Mouse (Mus musculus): ENCODE data around the gene Wfdc21. TPM values are rescaled to one million over a fixed set of nuclear protein-coding genes. Genes with fewer than 3 reads are reported as not detected.

Gene Wfdc21
- total and polyA plus RNA-seq, 3 experiments = not detected

GRCm38 (mm10) chr11:83746152-83746551 is 588 bp upstream of the Wfdc21 start:
- Histone ChIP-seq H3K4me3 (ENCODE audit: control insufficient read depth in 1 of 2, insufficient read depth in 1 of 2, low read depth in 2 of 2, low read length in 2 of 2) (no peak overlapping the region), H3K9me3 (replicated peaks; ENCODE audit: insufficient read depth, low read length) (no peaks in the 10 kb centered on the region), H3K27me3 (ENCODE audit: control insufficient read depth in 1 of 2, insufficient read depth in 2 of 2, low read length in 2 of 2) (peaks cover 32 to 50% of the 10 kb centered on the region in 2 experiments), H3K4me1 (ENCODE audit: control insufficient read depth in 1 of 2, insufficient read depth in 2 of 2, low read length in 2 of 2) (no peaks in the 10 kb centered on the region), H3K79me2 (ENCODE audit: control insufficient read depth, insufficient read depth, low read length, poor library complexity) (no peaks in the 10 kb centered on the region), H3K9ac (ENCODE audit: control insufficient read depth, low read depth, low read length, poor library complexity, severe bottlenecking) (no peak overlapping the region), H3K27ac (ENCODE audit: control insufficient read depth, low read depth, low read length) (no peak overlapping the region), H3K36me3 (ENCODE audit: control insufficient read depth in 1 of 2, insufficient read depth in 2 of 2, low read length in 2 of 2) (no peaks in the 10 kb centered on the region)
- TF ChIP-seq KAT2A (conservative IDR thresholded peaks at IDR 0.05; ENCODE audit: low read depth, low read length) = no peak
- TF ChIP-seq POLR2A (IDR thresholded peaks at IDR 0.05; ENCODE audit: control insufficient read depth in 1 of 2, insufficient read depth in 1 of 2, low read depth in 1 of 2, low read length in 2 of 2, poor library complexity in 1 of 2) = no peak
- TF ChIP-seq RAD21 (IDR thresholded peaks at IDR 0.05; ENCODE audit: low read depth, low read length) = no peak
- TF ChIP-seq RCOR1 (IDR thresholded peaks at IDR 0.05; ENCODE audit: low read depth, low read length) = no peak
- no peak for TF ChIP-seq MXI1 (IDR thresholded peaks at IDR 0.05; ENCODE audit: low read depth, low read length)
- no peak for TF ChIP-seq ZC3H11A (IDR thresholded peaks at IDR 0.05; ENCODE audit: low read depth, low read length)
- no peak for TF ChIP-seq POLR2AphosphoS5 (IDR thresholded peaks at IDR 0.05; ENCODE audit: borderline replicate concordance, low read depth, low read length)
- TF ChIP-seq ELF1 (IDR thresholded peaks at IDR 0.05; ENCODE audit: low read depth, low read length) = no peak
- no peak for TF ChIP-seq ZNF384 (IDR thresholded peaks at IDR 0.05; ENCODE audit: low read depth, low read length)
- no peak for TF ChIP-seq POLR2AphosphoS2 (IDR thresholded peaks at IDR 0.05; ENCODE audit: low read length)
- TF ChIP-seq CHD2 (IDR thresholded peaks at IDR 0.05; ENCODE audit: low read length) = no peak
- no peak for TF ChIP-seq ZKSCAN1 (IDR thresholded peaks at IDR 0.05; ENCODE audit: low read depth, low read length)
- TF ChIP-seq MEF2A (IDR thresholded peaks at IDR 0.05; ENCODE audit: extremely low read depth, insufficient replicate concordance, low read depth, low read length, poor library complexity, severe bottlenecking) = no peak
- no peak for TF ChIP-seq USF2 (IDR thresholded peaks at IDR 0.05; ENCODE audit: borderline replicate concordance in 1 of 2, insufficient read depth in 1 of 2, low read depth in 1 of 2, low read length in 2 of 2)
- DNase-seq (ENCODE audit: low read depth, low spot score) = no peak

DNA sequence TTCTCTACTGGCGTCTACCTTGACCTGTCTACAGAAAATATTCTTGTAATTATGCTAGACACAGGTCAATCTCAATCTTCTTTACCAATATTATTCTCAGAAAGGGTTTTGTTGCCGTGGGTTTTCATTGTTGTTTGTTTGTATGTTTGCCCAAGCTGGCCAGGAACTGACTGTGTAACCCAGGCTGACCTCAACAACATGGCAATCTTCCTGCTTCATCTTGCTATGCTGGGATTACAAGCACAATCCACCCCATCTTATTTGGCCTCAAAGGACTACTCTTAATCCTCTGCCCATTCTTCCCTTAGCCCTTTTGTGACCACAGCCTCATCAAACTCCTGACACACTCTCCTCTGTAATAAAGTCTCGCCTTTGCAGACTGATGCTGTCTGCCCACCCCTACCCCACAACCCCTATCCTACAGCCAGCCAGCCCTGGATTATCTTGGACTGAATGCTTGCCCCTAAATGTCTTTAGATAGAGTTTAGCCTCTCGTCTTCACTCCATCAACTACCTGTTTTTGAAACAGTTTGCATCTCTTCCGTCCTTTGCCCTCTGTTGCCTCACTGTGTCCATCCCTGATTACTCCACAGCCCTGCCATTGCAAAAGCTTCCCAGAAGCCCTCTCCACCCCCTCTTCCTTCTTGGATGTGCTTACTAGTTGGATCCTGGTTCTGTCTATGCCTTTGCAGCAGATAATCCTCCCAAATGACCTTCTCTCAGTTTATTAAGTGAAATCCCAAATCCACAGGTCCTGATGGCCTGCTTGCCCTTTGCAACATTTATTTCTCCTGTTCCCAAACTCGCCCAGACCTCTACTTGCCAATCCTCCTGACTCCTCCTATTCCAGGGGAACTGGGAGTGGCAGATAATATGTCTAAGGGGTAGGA is 881 bp downstream of the Wfdc21 start:
- H3K27me3 ChIP-seq (ENCODE audit: control insufficient read depth in 1 of 2, insufficient read depth in 2 of 2, low read length in 2 of 2) = peaks cover 28 to 50% of the 10 kb centered on the region in 2 experiments
- 0 out of 4 replicates have a peak, but pooled peaks cover 0 to 1% of the 10 kb centered on the region in 2 experiments for H3K4me1 ChIP-seq (ENCODE audit: control insufficient read depth in 1 of 2, insufficient read depth in 2 of 2, low read length in 2 of 2)
- no peaks in the 10 kb centered on the region for H3K79me2 ChIP-seq (ENCODE audit: control insufficient read depth, insufficient read depth, low read length, poor library complexity)
- H3K27ac ChIP-seq (ENCODE audit: control insufficient read depth, low read depth, low read length) = no peak overlapping the region
- no peaks in the 10 kb centered on the region for H3K9me3 ChIP-seq (replicated peaks; ENCODE audit: insufficient read depth, low read length)
- DNase-seq (ENCODE audit: low read depth, low spot score) = no peak
- no peak for TF ChIP-seq TBP (IDR thresholded peaks at IDR 0.05; ENCODE audit: low read depth, low read length)
- TF ChIP-seq ELF1 (IDR thresholded peaks at IDR 0.05; ENCODE audit: low read depth, low read length) = no peak
- no peak for TF ChIP-seq MYC (IDR thresholded peaks at IDR 0.05; ENCODE audit: low read depth, low read length)
- TF ChIP-seq EP300 (IDR thresholded peaks at IDR 0.05; ENCODE audit: low read depth in 1 of 2, low read length in 2 of 2) = no peak
- TF ChIP-seq KAT2A (conservative IDR thresholded peaks at IDR 0.05; ENCODE audit: low read depth, low read length) = no peak
- no peak for TF ChIP-seq TCF12 (IDR thresholded peaks at IDR 0.05; ENCODE audit: low read depth, low read length)
- TF ChIP-seq HCFC1 (IDR thresholded peaks at IDR 0.05; ENCODE audit: low read depth, low read length) = no peak
- no peak for TF ChIP-seq BHLHE40 (IDR thresholded peaks at IDR 0.05; ENCODE audit: borderline replicate concordance, low read depth, low read length)
- TF ChIP-seq MAX (IDR thresholded peaks at IDR 0.05; ENCODE audit: low read length) = no peak
- no peak for TF ChIP-seq E2F4 (IDR thresholded peaks at IDR 0.05; ENCODE audit: borderline replicate concordance, low read depth, low read length)
- no peaks in the 10 kb centered on the region for H3K36me3 ChIP-seq (ENCODE audit: control insufficient read depth in 1 of 2, insufficient read depth in 2 of 2, low read length in 2 of 2)
- H3K4me3 ChIP-seq (ENCODE audit: control insufficient read depth in 1 of 2, insufficient read depth in 1 of 2, low read depth in 2 of 2, low read length in 2 of 2) = no peak overlapping the region
- H3K9ac ChIP-seq (ENCODE audit: control insufficient read depth, low read depth, low read length, poor library complexity, severe bottlenecking) = no peak overlapping the region

Data from MEL (cell line).